Mouse (Mus musculus) limb, embryonic 14.5 days (tissue): ENCODE results near the gene Prickle2. TPM values are rescaled to one million over a fixed set of nuclear protein-coding genes. Genes with fewer than 3 reads are reported as not detected.

Source experiments
- ATAC-seq: fragments of 200-750 bp; cut with Nextera tagmentation; 2 replicates; pipeline ENCODE4 v1.8.0; 2017; ENCODE audit warnings: low read depth, moderate number of reproducible peaks, moderate TSS enrichment; ENCODE audit not compliant: low FRiP score
- DNase-seq: peaks from one replicate; pipeline ENCODE4 v3.0.0-alpha.2; 2015; ENCODE audit warnings: low spot score
- H3K27ac ChIP-seq: fragments of 300-500 bp; sonication (generic); replicated peaks from 2 replicates; pipeline ENCODE4 v1.5.1; 2014; ENCODE audit warnings: low read depth, mild to moderate bottlenecking, low read length, moderate library complexity, mixed read lengths
- H3K27me3 ChIP-seq: fragments of 300-500 bp; sonication (generic); 2 replicates; pipeline ENCODE4 v1.6.1; 2014; ENCODE audit warnings: low read length, mixed read lengths; ENCODE audit not compliant: control insufficient read depth, insufficient read depth
- H3K36me3 ChIP-seq: fragments of 300-500 bp; sonication (generic); 2 replicates; pipeline ENCODE4 v1.6.1; 2014; ENCODE audit warnings: mild to moderate bottlenecking, low read length, moderate library complexity, mixed read lengths; ENCODE audit not compliant: control insufficient read depth, insufficient read depth
- H3K4me1 ChIP-seq: fragments of 300-500 bp; sonication (generic); 2 replicates; pipeline ENCODE4 v1.6.1; 2014; ENCODE audit warnings: antibody characterized with exemption, low read length, mixed read lengths; ENCODE audit not compliant: control insufficient read depth, insufficient read depth
- H3K4me2 ChIP-seq: fragments of 300-500 bp; sonication (generic); replicated peaks from 2 replicates; pipeline ENCODE4 v1.6.1; 2014; ENCODE audit warnings: low read depth, mild to moderate bottlenecking, low read length, moderate library complexity; ENCODE audit not compliant: severe bottlenecking
- H3K4me3 ChIP-seq: fragments of 300-500 bp; sonication (generic); replicated peaks from 2 replicates; pipeline ENCODE4 v1.5.1; 2014; ENCODE audit warnings: low read length
- H3K9ac ChIP-seq: fragments of 300-500 bp; sonication (generic); 2 replicates; pipeline ENCODE4 v1.6.1; 2014; ENCODE audit warnings: mild to moderate bottlenecking, low read depth, low read length, moderate library complexity; ENCODE audit not compliant: severe bottlenecking
- H3K9me3 ChIP-seq: fragments of 300-500 bp; sonication (generic); 2 replicates; pipeline ENCODE4 v1.6.1; 2016; ENCODE audit warnings: low read length; ENCODE audit not compliant: control insufficient read depth
- POLR2A ChIP-seq: fragments of 200-500 bp; IDR thresholded peaks from 2 replicates; pipeline ENCODE4 v1.8.0; 2012; ENCODE audit warnings: inconsistent platforms, mild to moderate bottlenecking, moderate library complexity, borderline replicate concordance; ENCODE audit not compliant: insufficient read depth, insufficient read length; ENCODE audit errors: extremely low read depth
- WGBS: fragments of 180-500 bp; shearing (Covaris S2); extraction: QIAGEN DNeasy Blood & Tissue Kit; methylation state at CpG from one replicate; pipeline ENCODE4 v1.1.7; 2014; 5-methylcytosine and 5-hydroxymethylcytosine counted together
- polyA plus RNA-seq, 2 experiments: library from polyadenylated mRNA; depleted of rRNA in 1 of 2; stranded (reverse) in 1 of 2; unstranded in 1 of 2; fragments of >200 nt; fragmentation: Nextera tagmentation in 1 of 2; extraction: Ambion mirVana in 1 of 2; gene quantifications; 2 replicates each; pipeline versions ENCODE4 v1.2.1 to v1.2.3; 2012 to 2014

The Prickle2 gene
- polyA plus RNA-seq, 2 experiments, result 5.5 to 8.0 TPM

DNA sequence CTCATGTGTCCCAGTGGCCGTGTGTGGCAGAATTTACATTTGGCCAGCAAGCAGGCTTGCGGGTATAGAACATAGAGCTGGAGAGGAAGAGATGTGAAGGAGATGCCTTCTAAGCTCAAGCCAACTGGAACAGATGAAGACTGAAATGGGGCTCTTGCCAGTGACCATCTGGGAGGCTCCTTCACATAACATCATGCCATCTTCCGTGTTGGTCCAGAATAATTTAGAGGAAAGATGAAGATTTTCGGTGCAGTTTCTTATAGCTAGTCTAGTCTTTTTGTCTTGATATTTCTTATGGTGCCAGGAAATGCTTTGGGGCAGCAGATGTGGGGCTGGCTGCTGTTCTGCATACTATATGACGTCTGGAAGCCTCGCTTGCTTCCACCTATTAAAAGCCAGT, 308.1 kb downstream of the Prickle2 start:
- Histone ChIP-seq H3K4me2 (no peak overlapping the region), H3K36me3 (no peaks in the 10 kb centered on the region), H3K4me1 (no peaks in the 10 kb centered on the region), H3K9ac (no peak overlapping the region), H3K27ac (no peak overlapping the region), H3K9me3 (no peaks in the 10 kb centered on the region), H3K27me3 (no peaks in the 10 kb centered on the region), H3K4me3 (no peak overlapping the region)
- DNase-seq, result no peak
- 87% methylated on average over 6 of the region's 6 CpGs for WGBS
- no peak for TF ChIP-seq POLR2A
- no peak for ATAC-seq

DNA sequence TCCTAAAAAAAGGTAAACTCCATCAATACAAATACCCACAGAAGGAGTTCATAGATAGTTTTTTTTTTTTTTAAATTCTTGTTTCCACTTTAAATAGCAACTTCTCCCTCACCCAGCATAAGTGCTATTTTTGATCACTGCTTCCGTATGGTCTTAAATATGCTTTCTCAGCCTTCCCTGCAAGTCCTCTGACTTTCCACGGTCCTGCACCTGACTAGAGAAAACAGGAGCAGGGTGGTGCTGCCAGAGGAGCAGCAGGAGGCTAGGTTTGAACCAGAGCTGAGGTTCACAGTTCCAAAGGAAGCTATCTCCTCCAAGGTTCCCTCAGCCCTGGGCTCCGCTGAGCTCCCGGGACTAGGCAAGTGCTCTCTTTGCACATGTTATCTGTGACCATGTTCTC, 310.4 kb downstream of the Prickle2 start:
- ATAC-seq (no peak), DNase-seq (no peak)
- Histone ChIP-seq H3K27me3 (no peaks in the 10 kb centered on the region), H3K9me3 (no peaks in the 10 kb centered on the region), H3K27ac (no peak overlapping the region), H3K4me2 (no peak overlapping the region), H3K36me3 (no peaks in the 10 kb centered on the region), H3K4me3 (no peak overlapping the region), H3K4me1 (no peaks in the 10 kb centered on the region), H3K9ac (no peak overlapping the region)
- WGBS, result 86% methylated on average over 4 of the region's 4 CpGs
- TF ChIP-seq POLR2A, result no peak

DNA sequence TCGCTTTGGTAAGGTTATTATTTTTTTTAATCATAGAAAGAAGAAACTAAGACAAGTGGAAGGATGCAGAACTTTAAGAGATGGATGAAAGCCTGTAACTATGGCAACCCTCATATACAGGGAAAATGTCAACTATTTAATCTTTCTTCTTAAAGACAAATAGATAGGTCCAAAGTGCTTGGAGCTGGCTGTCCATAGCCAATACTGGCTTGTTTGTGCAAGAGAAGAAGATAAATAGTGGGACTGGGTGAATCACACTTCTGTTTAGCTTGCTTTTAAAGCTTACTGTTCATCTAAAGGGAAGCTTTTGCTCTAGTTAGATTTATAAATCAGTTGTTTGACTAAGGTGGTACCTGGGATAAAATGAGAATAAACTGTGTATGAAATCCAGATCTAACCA, 310.8 kb downstream of the Prickle2 start:
- no peak overlapping the region for H3K4me2 ChIP-seq
- TF ChIP-seq POLR2A, result no peak
- no peaks in the 10 kb centered on the region for H3K36me3 ChIP-seq
- ATAC-seq (no peak), DNase-seq (no peak)
- whole genome bisulfite sequencing, result 84% methylated on average over 1 of the region's 1 CpGs
- no peaks in the 10 kb centered on the region for H3K4me1 ChIP-seq
- H3K4me3 ChIP-seq, result no peak overlapping the region
- H3K9me3 ChIP-seq, result no peaks in the 10 kb centered on the region
- H3K9ac ChIP-seq, result no peak overlapping the region
- no peak overlapping the region for H3K27ac ChIP-seq
- no peaks in the 10 kb centered on the region for H3K27me3 ChIP-seq

- Histone ChIP-seq H3K27me3 (no peaks in the 10 kb centered on the region), H3K4me3 (no peak overlapping the region), H3K4me1 (no peaks in the 10 kb centered on the region), H3K27ac (no peak overlapping the region), H3K36me3 (no peaks in the 10 kb centered on the region), H3K9me3 (no peaks in the 10 kb centered on the region), H3K4me2 (no peak overlapping the region), H3K9ac (no peak overlapping the region)
- WGBS, result 77% methylated on average over 5 of the region's 5 CpGs
- no peak for DNase-seq
- no peak for ATAC-seq
- no peak for TF ChIP-seq POLR2A
Observed at GRCm38 (mm10) chr6:92394628-92395027, 311.3 kb downstream of the Prickle2 start.

DNA sequence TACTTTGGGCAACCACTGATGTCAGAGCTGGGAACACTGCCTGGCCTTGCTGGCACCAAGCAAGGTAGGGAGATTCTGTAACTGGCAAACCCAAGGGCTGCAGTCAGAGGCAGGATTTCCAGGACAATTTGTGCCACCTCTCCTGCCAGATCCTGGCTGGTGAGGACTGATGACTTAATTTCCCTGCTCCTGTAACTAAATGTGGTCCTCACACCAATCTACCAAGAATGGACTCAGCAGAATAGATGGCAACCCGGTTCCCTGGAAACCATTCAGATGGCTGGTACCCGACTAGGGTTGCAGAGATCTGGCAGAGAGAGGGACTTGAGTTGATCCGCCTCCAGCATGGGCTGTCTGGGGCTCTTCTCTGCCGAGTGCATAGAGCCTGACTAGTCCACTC, 315.6 kb downstream of the Prickle2 start:
- DNase-seq, result no peak
- Histone ChIP-seq H3K27me3 (no peaks in the 10 kb centered on the region), H3K4me2 (no peak overlapping the region), H3K4me1 (no peaks in the 10 kb centered on the region), H3K4me3 (no peak overlapping the region), H3K27ac (no peak overlapping the region), H3K36me3 (no peaks in the 10 kb centered on the region), H3K9me3 (no peaks in the 10 kb centered on the region), H3K9ac (no peak overlapping the region)
- WGBS, result 84% methylated on average over 4 of the region's 4 CpGs
- ATAC-seq, result no peak
- no peak for TF ChIP-seq POLR2A

DNA sequence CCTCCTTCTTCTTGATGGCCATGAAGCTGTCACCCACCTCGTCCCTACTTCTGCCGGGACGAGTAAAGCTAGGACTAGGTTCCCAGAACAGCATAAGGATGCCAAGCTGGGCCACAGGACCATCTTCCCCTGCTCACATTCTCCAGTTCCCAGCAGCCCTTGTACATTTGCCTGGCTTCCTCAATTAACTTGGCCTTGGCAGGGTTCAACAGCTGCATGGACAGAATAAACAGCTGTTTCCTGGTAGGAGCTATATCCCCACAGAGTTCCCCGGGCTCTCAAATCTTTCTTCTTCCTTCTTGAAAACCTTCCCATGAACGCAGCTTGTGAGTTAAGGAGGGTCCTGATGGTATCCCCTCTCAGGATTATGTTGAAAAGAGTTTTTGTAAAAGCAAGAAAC, 317.3 kb downstream of the Prickle2 start:
- DNase-seq (no peak), ATAC-seq (no peak)
- no peak overlapping the region for H3K4me3 ChIP-seq
- WGBS, result 69% methylated on average over 5 of the region's 5 CpGs
- no peaks in the 10 kb centered on the region for H3K27me3 ChIP-seq
- no peak overlapping the region for H3K27ac ChIP-seq
- no peak overlapping the region for H3K9ac ChIP-seq
- H3K36me3 ChIP-seq, result no peaks in the 10 kb centered on the region
- H3K4me2 ChIP-seq, result no peak overlapping the region
- no peaks in the 10 kb centered on the region for H3K4me1 ChIP-seq
- H3K9me3 ChIP-seq, result no peaks in the 10 kb centered on the region
- no peak for TF ChIP-seq POLR2A
